Mouse (Mus musculus) embryonic facial prominence, embryonic 11.5 days (tissue): ENCODE measurements around the gene Zic4. TPM values are rescaled to one million over a fixed set of nuclear protein-coding genes. Genes with fewer than 3 reads are reported as not detected.
A peak's percentile ranks its signal among the peaks of the same experiment; 100 is the strongest.

Experiments
- ATAC-seq: fragments of 200-750 bp; cut with Nextera tagmentation; replicated peaks from 2 replicates; pipeline ENCODE4 v1.8.0; 2017; ENCODE audit warnings: low read depth; ENCODE audit not compliant: insufficient number of reproducible peaks, low FRiP score, low TSS enrichment
- DNase-seq: peaks from one replicate; pipeline ENCODE4 v3.0.0-alpha.2; 2015; ENCODE audit warnings: low spot score
- H3K27ac ChIP-seq: fragments of 300-500 bp; sonication (generic); replicated peaks from 2 replicates; pipeline ENCODE4 v1.5.1; 2014; ENCODE audit warnings: mild to moderate bottlenecking, low read depth, low read length, control low read depth
- H3K27me3 ChIP-seq: fragments of 300-500 bp; sonication (generic); 2 replicates; pipeline ENCODE4 v1.6.1; 2014; ENCODE audit warnings: mild to moderate bottlenecking, low read length, moderate library complexity, mixed read lengths; ENCODE audit not compliant: control insufficient read depth, insufficient read depth
- H3K36me3 ChIP-seq: fragments of 300-500 bp; sonication (generic); replicated peaks from 2 replicates; pipeline ENCODE4 v1.6.1; 2014; ENCODE audit warnings: low read depth, mild to moderate bottlenecking, low read length, moderate library complexity, mixed read lengths; ENCODE audit not compliant: control insufficient read depth, insufficient read depth
- H3K4me1 ChIP-seq: fragments of 300-500 bp; sonication (generic); 2 replicates; pipeline ENCODE4 v1.6.1; 2014; ENCODE audit warnings: low read length, mixed read lengths; ENCODE audit not compliant: control insufficient read depth, insufficient read depth
- H3K4me2 ChIP-seq: fragments of 300-500 bp; sonication (generic); 2 replicates; pipeline ENCODE4 v1.6.1; 2014; ENCODE audit warnings: low read depth, mild to moderate bottlenecking, control low read depth, low read length, moderate library complexity
- H3K4me3 ChIP-seq: fragments of 300-500 bp; sonication (generic); 2 replicates; pipeline ENCODE4 v1.5.1; 2014; ENCODE audit warnings: low read depth, low read length, control low read depth
- H3K9ac ChIP-seq: fragments of 300-500 bp; sonication (generic); replicated peaks from 2 replicates; pipeline ENCODE4 v1.6.1; 2014; ENCODE audit warnings: mild to moderate bottlenecking, control low read depth, low read length
- H3K9me3 ChIP-seq: fragments of 300-500 bp; sonication (generic); replicated peaks from 2 replicates; pipeline ENCODE4 v1.6.1; 2016; ENCODE audit warnings: mild to moderate bottlenecking, low read length, inconsistent platforms, mixed read lengths; ENCODE audit not compliant: control insufficient read depth
- WGBS: fragments of 180-500 bp; shearing (Covaris S2); extraction: QIAGEN DNeasy Blood & Tissue Kit; methylation state at CpG from one replicate; pipeline ENCODE4 v1.1.7; 2014; 5-methylcytosine and 5-hydroxymethylcytosine counted together
- polyA plus RNA-seq: library from polyadenylated mRNA; unstranded; fragments of >200 nt; fragmentation: Nextera tagmentation; extraction: Ambion mirVana; gene quantifications from 2 replicates; pipeline ENCODE4 v1.2.1, GENCODE M21; 2014

Zic4 gene
- polyA plus RNA-seq, 1 experiment from 2014 or later = 6.9 TPM

DNA sequence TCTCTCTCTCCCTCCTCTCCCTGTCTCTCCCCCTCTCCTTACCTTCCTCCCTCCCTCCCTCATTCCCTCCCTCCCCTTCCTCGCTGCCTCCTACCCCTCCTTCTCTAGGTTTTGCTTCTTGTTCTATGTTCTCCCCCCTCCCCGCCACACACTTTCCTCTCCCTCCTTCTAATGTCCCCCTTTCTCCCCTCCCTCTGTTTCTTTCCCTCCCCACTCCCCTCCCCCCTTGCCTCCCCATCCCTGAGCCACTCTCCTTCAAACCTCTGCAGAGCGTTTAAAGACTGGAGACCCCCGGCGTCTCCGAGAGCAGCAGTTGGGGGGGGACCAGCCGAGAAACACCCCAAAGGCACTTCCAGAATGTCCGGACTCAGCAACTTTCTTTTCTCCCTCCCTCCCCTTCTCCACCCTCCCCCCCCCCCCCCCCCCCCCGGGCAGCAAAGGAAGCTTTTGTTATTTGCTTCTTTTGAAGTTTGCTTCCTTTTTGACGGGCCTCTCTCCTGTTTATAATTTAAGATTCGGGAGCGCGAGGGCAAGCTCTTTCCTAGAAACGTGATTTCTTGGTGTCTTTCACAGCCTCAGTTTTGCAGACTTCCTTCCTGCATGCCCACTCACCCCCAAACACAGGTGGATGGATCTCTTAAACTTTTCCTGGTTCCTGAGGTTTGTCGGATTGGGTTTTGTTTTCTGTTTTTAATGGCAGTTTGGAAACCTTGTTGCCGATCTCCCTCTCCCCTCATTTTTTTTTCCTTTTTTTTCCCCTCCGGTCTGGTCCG, 4.2 kb downstream of the Zic4 start:
- Histone ChIP-seq H3K27ac (peak overlapping the region; percentile 35; the same call in 1 of the 2 replicates), H3K36me3 (no peaks in the 10 kb centered on the region), H3K4me1 (no peaks in the 10 kb centered on the region), H3K9me3 (no peaks in the 10 kb centered on the region), H3K27me3 (peaks cover 76% of the 10 kb centered on the region), H3K4me2 (no peak overlapping the region), H3K4me3 (peak overlapping the region; percentile 6; the same call in 1 of the 2 replicates), H3K9ac (no peak overlapping the region)
- DNase-seq (no peak), ATAC-seq (no peak)
- under 1% methylated on average over 16 of the region's 18 CpGs for WGBS

DNA sequence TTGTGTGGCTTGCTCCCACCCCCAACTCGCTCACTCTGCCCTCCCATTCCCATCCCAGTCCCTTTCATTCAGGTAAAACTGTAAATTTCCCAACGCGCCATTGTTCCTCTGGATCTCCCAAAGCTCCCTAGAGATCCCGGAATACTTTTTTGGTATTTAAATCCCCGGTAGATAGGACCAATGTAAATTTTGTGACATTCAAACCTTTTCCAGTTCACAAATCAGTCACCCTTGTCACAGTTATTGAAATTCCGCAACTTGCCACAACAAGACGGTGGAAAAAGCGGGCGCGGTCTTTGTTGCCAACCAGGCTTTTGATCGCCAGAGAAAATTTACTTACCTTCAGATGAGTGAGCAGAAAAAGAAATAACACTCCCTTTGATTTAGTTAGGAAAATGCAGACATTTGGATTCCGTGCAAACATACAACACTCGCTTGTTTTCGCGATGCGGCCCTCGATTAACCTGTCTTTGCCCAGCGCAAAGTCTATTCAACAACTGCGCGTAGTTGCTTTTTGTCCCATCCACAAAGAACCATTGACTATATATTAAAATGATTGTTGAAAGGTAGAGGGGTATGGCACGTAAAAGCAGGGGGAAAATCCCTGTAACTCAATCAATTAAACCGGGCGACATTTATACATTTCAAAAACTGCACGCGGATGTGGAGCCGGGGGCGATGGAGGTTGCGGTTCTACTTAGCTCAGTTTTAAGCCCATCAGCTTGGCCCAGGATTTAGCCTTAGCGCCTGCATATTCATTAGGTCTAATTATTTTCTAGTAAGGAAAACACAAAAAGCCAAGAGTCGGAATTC, 5.0 kb downstream of the Zic4 start:
- no peak overlapping the region for H3K4me2 ChIP-seq
- peak overlapping the region; percentile 35; the same call in 1 of the 2 replicates for H3K27ac ChIP-seq
- 0 out of 2 replicates have a peak overlapping the region, but pooled peaks have one; percentile 6 for H3K4me3 ChIP-seq
- under 1% methylated on average over 30 of the region's 30 CpGs for WGBS
- DNase-seq (no peak), ATAC-seq (no peak)
- H3K9me3 ChIP-seq = no peaks in the 10 kb centered on the region
- no peak overlapping the region for H3K9ac ChIP-seq
- peaks cover 80% of the 10 kb centered on the region for H3K27me3 ChIP-seq
- H3K4me1 ChIP-seq = no peaks in the 10 kb centered on the region
- no peaks in the 10 kb centered on the region for H3K36me3 ChIP-seq

- DNase-seq (no peak), ATAC-seq (no peak)
- WGBS = 3% methylated on average over 3 of the region's 3 CpGs
- Histone ChIP-seq H3K4me2 (no peak overlapping the region), H3K36me3 (no peaks in the 10 kb centered on the region), H3K9me3 (no peaks in the 10 kb centered on the region), H3K27ac (no peak overlapping the region), H3K9ac (no peak overlapping the region), H3K4me3 (no peak overlapping the region), H3K4me1 (no peaks in the 10 kb centered on the region), H3K27me3 (peaks cover 82% of the 10 kb centered on the region)
Measured at GRCm38 (mm10) chr9:91368150-91368549, 5.9 kb downstream of the Zic4 start.

GRCm38 (mm10) chr9:91368946-91369292, 6.7 kb downstream of the Zic4 start:
- Histone ChIP-seq H3K36me3 (no peaks in the 10 kb centered on the region), H3K9ac (no peak overlapping the region), H3K4me3 (no peak overlapping the region), H3K4me2 (no peak overlapping the region), H3K27me3 (peaks cover 80% of the 10 kb centered on the region), H3K4me1 (no peaks in the 10 kb centered on the region), H3K27ac (no peak overlapping the region), H3K9me3 (no peaks in the 10 kb centered on the region)
- DNase-seq (no peak), ATAC-seq (no peak)
- WGBS = 2% methylated on average over 13 of the region's 13 CpGs

GRCm38 (mm10) chr9:91369293-91369991, 7.2 kb downstream of the Zic4 start:
- Histone ChIP-seq H3K36me3 (no peaks in the 10 kb centered on the region), H3K27me3 (peaks cover 79% of the 10 kb centered on the region), H3K9me3 (no peaks in the 10 kb centered on the region), H3K9ac (no peak overlapping the region), H3K4me1 (no peaks in the 10 kb centered on the region), H3K27ac (no peak overlapping the region), H3K4me2 (no peak overlapping the region), H3K4me3 (no peak overlapping the region)
- 2% methylated on average over 26 of the region's 26 CpGs for WGBS
- no peak for DNase-seq
- no peak for ATAC-seq

GRCm38 (mm10) chr9:91370191-91370708, 8.0 kb downstream of the Zic4 start:
- Histone ChIP-seq H3K9me3 (no peaks in the 10 kb centered on the region), H3K4me1 (no peaks in the 10 kb centered on the region), H3K27ac (no peak overlapping the region), H3K27me3 (peaks cover 76% of the 10 kb centered on the region), H3K4me2 (no peak overlapping the region), H3K4me3 (no peak overlapping the region), H3K36me3 (no peaks in the 10 kb centered on the region), H3K9ac (no peak overlapping the region)
- 11% methylated on average over 6 of the region's 6 CpGs for WGBS
- no peak for ATAC-seq
- DNase-seq = no peak

DNA sequence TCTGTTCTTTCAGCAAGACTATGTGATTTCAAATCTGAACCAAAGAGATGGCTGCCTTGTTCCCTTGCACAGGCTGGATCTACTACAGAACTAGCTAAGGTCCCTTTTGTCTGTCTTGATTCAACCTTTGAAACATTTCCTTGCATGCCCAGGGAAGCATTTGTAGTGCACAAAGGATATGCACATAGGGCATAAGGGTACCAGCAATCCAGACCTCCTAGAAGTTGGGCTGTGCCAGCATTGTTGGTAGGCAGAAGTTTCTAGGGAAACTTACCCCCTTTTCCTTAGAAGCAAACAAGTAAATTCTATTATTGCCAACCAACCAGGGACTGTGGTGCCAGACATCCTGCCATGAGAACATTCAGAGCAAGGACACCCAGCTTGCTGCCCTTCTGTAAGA, 8.8 kb downstream of the Zic4 start:
- no peak overlapping the region for H3K4me2 ChIP-seq
- ATAC-seq (no peak), DNase-seq (no peak)
- H3K27ac ChIP-seq = no peak overlapping the region
- no peaks in the 10 kb centered on the region for H3K9me3 ChIP-seq
- H3K27me3 ChIP-seq = peaks cover 79% of the 10 kb centered on the region
- H3K36me3 ChIP-seq = no peaks in the 10 kb centered on the region
- no peak overlapping the region for H3K4me3 ChIP-seq
- H3K9ac ChIP-seq = no peak overlapping the region
- H3K4me1 ChIP-seq = no peaks in the 10 kb centered on the region
